Mouse (Mus musculus) c-Kit-positive CD71-negative TER-119-negative erythroid progenitor cells, embryonic 14.5 days (primary cell): ENCODE results near the gene Mrm3.

ENCODE experiments used
- DNase-seq: peaks from one replicate; pipeline ENCODE4 v3.0.0-alpha.2; 2013; ENCODE audit warnings: low read depth

Mrm3 gene

GRCm38 (mm10) chr11:76253145-76253917, 9.8 kb downstream of the Mrm3 start:
- DNase-seq = no peak

DNA sequence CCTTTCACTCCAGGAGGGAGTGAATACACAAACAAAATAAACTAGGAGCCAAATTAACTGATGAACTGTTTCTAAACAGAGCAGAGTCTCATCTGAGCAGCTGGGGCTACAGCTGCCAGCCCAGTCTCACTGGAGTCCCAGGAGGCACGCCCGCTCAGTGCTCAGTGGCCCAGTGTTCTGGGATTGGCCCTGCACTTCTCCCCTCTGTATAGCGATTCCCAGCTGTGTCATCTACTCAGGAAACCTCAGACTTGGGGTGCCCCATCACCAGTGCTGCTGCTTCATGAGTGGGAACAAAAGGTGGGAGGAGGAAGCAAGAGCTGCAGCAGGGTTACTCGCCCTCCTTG, 10.4 kb downstream of the Mrm3 start:
- no peak for DNase-seq

GRCm38 (mm10) chr11:76255431-76256001, 12.0 kb downstream of the Mrm3 start:
- no peak for DNase-seq

- DNase-seq = no peak
Observed at GRCm38 (mm10) chr11:76256129-76256528, 12.6 kb downstream of the Mrm3 start.

- no peak for DNase-seq
Observed at GRCm38 (mm10) chr11:76257386-76257785, 13.9 kb downstream of the Mrm3 start.

GRCm38 (mm10) chr11:76258511-76258910, 15.0 kb downstream of the Mrm3 start:
- no peak for DNase-seq

- no peak for DNase-seq
Observed at GRCm38 (mm10) chr11:76260208-76261050, 16.9 kb downstream of the Mrm3 start.

- DNase-seq = no peak
Observed at GRCm38 (mm10) chr11:76261224-76261623, 17.7 kb downstream of the Mrm3 start.

- no peak for DNase-seq
Observed at GRCm38 (mm10) chr11:76262611-76263351, 19.3 kb downstream of the Mrm3 start.

DNA sequence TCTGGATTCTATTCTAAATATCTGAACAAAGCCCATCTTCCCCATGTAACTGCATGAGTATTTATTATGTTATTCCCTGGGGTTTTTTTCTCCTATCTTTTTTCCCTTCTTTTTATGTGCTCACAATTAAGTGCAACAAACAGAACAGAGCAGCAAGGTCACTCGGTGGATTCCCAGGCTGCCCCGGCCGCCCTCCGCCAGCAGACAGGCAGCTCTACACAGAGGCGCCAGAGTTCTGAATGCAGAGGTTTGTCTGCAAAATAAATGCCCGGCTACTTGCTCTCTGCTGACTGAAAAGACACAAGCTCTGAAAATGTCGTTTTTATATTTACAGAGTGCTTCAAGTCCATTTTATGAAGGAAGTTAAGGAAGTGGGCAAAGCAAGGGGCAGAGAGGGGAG, 24.0 kb downstream of the Mrm3 start:
- no peak for DNase-seq

GRCm38 (mm10) chr11:76268001-76268459, 24.5 kb downstream of the Mrm3 start:
- DNase-seq = no peak

GRCm38 (mm10) chr11:76268521-76269065, 25.1 kb downstream of the Mrm3 start:
- DNase-seq = no peak

- DNase-seq = no peak
Observed at GRCm38 (mm10) chr11:76272440-76272839, 28.9 kb downstream of the Mrm3 start.

DNA sequence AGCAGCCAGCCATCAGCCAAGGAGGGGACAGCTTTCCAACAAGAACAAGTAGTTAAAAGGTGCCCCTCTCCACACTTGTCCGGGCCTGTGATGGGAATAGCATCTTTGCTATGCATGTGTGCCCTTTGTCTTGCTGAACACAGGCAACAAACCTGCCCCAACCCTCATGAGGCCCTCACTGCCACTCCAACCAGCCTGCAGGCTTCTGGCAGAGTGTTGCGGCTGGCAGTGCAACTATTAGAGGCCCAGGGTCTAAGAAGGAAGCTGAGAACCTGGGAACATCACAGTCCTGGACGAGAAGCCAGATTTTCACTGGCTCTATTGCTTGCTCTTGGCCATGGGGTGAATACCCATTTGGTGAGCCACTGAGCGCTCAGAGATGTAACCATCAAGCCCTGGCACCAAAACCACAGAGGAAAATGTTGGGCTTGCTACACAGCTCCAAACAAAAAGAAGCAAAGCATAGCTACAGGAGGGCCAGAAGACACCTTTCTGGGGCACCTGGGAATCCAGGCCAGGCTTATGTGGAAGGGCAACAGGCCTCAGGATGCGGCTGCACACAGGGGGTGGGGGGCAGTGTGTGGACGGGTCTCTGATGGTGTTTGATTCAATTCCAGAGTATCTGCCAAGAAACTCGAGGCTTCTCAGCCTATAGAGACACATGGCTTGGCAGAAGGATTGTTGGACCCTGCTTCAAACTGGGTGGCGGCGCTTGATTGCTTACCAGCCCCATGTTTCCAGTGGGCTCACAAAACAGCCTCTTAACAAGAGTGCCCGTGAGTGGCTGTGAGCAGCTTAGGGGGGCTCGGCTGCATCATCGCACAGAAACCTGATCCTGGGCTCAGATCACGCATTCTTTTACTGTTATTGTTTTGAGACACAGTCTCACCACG, 35.7 kb downstream of the Mrm3 start:
- DNase-seq = no peak

GRCm38 (mm10) chr11:76279971-76280370, 36.5 kb downstream of the Mrm3 start:
- no peak for DNase-seq

- DNase-seq = no peak
Observed at GRCm38 (mm10) chr11:76283841-76284240, 40.3 kb downstream of the Mrm3 start.

DNA sequence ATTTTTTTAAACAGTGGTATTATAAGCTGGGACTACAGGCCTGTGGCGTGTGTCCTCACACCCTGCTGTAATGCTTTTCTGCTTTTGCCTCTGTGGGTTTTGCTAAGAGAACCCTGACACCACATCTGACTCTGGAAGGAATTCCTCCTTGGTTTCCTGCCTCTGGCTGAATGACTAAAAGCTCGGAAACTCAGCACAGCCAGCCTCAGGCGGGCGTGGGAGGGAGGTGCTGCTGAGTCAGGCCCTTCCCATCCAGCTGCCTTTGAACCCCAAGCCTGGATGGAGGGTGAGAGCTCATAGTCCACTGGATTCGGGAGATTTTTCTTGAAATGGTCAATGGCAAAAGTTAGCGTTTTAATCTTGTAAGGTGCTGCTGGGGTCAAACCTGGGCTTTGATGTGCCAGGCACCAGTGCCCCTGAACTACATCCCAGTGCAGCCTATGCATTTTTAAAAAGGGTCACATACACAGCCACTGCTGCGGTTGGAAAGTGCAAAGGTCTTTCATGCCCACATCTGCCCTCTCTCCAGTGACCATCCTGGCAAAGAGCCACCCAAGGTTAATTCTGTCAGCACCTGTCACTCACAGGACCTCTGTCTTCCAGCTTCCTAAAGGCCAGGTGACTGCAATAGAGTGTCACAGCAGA, 42.0 kb downstream of the Mrm3 start:
- no peak for DNase-seq

DNA sequence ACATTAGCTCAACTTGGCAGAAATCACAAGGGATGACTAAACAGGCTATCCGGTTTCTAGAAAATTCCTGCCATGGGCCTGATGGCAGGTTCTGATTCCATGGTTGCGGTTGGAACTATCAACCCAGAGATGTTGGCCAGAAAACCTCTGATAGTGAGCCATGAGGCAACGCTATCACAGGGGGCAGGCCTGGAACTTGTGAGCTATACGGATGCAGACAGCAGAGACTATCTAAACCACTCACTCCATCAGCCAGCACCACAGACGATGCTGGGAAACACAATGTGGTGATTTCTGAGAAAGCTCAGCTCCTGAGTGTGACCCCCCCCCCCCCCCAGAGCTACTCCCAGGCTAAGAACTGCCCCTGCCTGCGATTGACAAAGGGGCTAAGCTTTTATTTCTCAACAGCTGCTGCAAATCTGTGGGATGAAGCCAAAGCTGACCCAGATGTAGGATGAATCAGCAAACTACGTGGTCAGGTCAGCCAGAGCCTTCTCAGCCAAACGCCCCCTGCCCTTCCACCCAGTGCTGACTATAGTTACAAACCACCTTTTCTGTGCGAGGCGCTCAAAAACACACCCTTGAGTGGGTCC, 43.1 kb downstream of the Mrm3 start:
- no peak for DNase-seq

DNA sequence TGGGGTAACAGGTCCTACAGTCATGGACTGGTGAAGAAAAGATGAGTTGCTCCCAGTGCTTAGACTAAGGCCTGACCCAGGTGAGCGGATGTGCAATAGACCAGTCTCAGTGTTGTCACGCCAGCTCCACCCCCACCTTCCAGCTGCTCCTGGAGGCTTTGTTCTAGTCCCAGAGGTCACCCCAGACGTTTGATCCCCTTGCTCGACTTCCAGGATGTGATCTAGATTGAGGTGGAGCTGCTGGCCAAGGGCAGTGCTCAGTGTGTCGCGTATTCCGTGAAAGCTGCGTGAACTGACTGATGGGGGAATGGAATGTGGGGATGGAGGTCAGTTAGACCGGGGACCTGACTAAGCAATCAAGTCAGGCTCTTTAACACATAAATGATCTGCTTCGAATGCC, 43.8 kb downstream of the Mrm3 start:
- DNase-seq = no peak

GRCm38 (mm10) chr11:76288645-76289044, 45.1 kb downstream of the Mrm3 start:
- DNase-seq = peak; percentile 16
